Mouse (Mus musculus) thymus, postnatal 25 days (tissue): Measurements from ENCODE around the gene Gm20388.

Experiments used
- DNase-seq: peaks from one replicate; pipeline ENCODE4 v3.0.0; 2022

Gm20388 gene

DNA sequence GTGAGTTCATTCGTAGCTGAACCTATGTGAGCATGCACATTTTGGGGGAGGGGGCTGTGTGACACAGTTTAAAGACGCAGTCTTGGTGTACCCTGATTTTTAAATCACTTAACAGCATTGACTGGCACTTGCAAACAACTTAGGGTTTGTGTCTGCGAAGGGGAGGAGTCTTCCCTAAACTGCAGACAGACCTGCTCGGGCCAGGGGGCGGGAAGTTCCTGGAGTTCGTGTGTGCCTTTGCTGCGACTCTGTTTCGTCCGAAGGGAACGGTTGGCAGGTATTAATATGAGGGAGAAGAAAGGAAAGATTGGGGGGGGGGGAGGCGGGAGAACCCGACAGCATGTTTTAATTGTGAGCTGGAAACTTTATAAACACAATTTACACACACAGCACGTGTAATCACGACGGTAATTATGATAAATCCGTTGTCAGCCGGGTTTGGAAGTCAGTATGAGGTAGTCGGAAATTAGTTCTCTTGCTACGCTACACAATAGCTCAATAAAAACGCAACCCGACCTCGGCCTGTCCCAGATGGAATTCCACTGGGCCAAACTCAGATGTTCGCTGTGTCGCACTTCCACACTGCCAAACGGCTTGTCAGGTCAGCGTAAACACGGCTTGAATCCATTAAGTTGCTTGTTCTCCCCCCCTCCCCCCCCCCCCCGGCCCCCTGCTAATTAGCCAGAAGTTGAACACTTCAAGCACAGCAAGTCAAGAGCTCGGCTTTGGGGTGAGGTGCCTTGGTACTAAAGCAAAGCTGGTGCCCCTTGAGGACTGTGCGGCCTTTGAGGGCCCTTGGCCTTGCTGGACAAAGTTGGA, 1264.3 kb downstream of the Gm20388 start:
- DNase-seq: no peak

GRCm38 (mm10) chr8:121175540-121176090, 1265.0 kb downstream of the Gm20388 start:
- no peak for DNase-seq

GRCm38 (mm10) chr8:121176291-121176690, 1265.7 kb downstream of the Gm20388 start:
- DNase-seq: no peak

- DNase-seq: no peak
Measured at GRCm38 (mm10) chr8:121180474-121181284, 1270.0 kb downstream of the Gm20388 start.

DNA sequence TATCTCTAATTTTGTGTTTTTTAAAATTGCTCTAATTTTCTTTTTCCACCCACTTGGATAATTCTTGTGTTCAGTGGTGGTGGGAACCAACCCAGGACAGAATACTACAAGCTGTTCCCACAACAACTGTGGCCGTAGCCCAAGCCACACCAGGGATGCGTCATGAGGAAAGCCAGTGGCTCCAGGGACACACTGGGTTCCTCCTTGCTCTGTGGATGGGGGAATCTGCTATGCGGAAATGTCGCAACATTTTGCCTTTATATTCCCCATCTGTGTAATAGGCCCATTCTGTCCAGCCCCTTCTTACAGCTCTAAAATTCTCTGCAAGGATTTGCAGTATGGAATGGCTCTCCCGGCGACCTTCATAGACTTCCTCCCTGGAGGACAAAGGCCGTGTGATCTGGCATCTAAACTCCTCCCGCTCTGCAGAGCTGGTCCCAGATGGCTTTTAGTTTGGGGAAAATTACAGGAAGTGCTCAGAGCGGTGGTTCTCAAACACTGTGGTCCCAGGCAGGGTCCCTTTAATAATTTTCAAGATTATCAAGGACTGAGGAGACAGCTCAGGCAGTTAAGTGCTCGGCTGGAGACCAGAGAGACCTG, 1270.7 kb downstream of the Gm20388 start:
- DNase-seq: no peak

- DNase-seq: peak; percentile 19
Measured at GRCm38 (mm10) chr8:121187491-121188364, 1277.1 kb downstream of the Gm20388 start.

DNA sequence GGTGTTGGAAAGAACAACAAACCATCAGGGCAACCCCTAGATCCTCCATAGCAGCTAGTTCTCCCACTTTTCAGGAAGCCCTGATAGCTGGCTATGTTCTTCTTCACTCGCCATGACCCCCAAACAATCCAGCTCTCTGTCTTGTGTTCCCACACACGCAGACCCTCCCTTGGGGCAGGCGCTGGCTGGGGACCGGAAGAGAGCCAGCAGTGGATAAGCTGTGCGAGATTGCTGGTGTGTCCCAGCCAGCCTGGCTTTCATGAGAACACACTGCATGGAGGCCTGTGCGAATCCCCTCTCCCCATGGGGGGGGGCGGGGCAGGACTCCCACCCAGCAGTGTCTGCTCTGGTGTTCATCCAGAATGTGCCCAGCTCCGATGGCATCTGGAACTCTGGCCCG, 1278.4 kb downstream of the Gm20388 start:
- no peak for DNase-seq

- no peak for DNase-seq
Measured at GRCm38 (mm10) chr8:121192451-121192850, 1281.8 kb downstream of the Gm20388 start.

- no peak for DNase-seq
Measured at GRCm38 (mm10) chr8:121195970-121196369, 1285.3 kb downstream of the Gm20388 start.

- DNase-seq: no peak
Measured at GRCm38 (mm10) chr8:121196726-121197668, 1286.4 kb downstream of the Gm20388 start.

DNA sequence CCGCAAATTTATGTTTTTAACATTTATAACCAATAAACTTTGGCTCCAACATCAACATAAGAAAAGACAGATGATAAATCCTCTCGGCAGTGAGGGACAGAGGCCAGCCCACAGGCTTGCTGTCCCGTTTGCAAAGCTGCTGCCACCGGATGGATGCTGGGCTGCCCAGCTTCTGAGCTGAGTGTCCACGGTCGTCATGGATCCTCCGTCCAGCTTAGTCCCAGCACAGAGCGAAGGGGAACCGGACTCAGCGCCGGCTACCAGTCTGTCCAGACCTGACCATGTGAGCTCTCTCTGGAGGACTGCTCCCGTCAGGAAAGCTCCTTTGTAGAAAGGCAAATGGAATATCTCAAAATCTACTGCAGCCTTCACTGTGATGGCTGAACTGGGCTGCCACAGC, 1289.4 kb downstream of the Gm20388 start:
- no peak for DNase-seq

DNA sequence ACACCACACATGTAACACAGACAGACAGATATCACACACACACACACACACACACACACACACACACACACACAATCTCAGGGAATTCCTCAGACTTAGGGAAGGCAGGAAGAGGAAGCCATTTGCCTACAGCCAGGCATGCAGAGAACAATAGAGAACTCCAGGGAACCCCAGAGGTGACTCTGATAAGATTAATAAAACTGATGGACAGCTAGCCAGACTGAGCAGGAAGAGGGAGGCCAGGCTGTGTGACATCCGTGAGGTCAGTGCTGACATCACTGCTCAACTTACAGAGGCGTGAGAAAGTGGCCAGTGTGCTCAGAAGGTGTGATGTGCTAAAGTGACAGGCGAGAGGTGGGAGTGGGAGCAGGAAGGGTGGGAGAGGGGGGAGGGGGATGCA, 1290.3 kb downstream of the Gm20388 start:
- DNase-seq: no peak

- DNase-seq: no peak
Measured at GRCm38 (mm10) chr8:121201651-121202050, 1291.0 kb downstream of the Gm20388 start.

- DNase-seq: no peak
Measured at GRCm38 (mm10) chr8:121203612-121204376, 1293.2 kb downstream of the Gm20388 start.

DNA sequence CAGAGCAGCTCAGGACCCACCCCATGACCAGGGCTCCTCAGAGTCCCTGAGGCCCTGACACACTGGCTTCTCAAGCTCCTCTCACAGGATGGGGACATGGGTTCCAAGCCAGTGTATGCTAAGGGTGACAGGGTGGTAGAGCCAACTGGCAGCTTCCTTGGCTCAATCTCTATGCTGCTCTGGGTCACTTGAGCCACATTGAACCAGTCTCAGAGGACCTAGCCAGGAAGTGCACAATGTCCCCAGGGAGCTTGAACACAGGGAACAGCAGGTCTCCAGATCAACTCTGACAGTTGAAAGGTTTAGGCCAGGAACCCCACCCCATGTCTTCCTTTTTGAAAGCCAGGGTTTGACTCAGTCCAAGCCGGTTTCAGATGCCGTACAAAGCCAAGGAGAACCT, 1296.5 kb downstream of the Gm20388 start:
- DNase-seq: no peak

GRCm38 (mm10) chr8:121210627-121211026, 1300.0 kb downstream of the Gm20388 start:
- DNase-seq: no peak

- no peak for DNase-seq
Measured at GRCm38 (mm10) chr8:121213236-121213635, 1302.6 kb downstream of the Gm20388 start.

DNA sequence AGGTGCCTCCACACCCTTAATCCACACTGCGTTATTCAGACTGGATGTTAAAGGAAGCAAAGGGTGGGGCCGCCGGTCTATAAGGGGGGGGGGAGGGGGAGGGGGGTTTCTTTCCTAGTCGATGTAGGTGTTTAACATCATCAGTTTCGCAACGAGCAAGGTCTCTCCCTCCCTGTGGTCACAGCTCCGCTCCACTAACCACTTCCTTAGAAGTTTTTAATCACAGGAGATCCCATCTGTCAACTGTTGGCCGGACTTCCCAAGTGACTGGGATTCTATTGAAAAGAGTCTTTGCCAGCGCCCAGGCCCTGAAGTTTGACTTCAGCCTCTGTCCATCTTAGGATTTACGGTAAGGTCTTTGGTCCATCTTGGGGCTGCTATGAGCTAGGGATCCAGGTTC, 1303.0 kb downstream of the Gm20388 start:
- DNase-seq: no peak

- no peak for DNase-seq
Measured at GRCm38 (mm10) chr8:121214975-121215374, 1304.3 kb downstream of the Gm20388 start.

GRCm38 (mm10) chr8:121216441-121216949, 1305.9 kb downstream of the Gm20388 start:
- DNase-seq: no peak
